Mouse (Mus musculus) 3T3-L1 (cell line): ENCODE results near the gene Sumo2.
"Not testable (repeated sequence)": the region's sequence is repeated elsewhere in the genome, so short reads cannot be mapped to it uniquely, and the experiment has no call there.

Experiments
- DNase-seq: peaks from one replicate; pipeline ENCODE4 v3.0.0-alpha.2; 2015; ENCODE audit warnings: low read depth, low spot score

Sumo2 gene

DNA sequence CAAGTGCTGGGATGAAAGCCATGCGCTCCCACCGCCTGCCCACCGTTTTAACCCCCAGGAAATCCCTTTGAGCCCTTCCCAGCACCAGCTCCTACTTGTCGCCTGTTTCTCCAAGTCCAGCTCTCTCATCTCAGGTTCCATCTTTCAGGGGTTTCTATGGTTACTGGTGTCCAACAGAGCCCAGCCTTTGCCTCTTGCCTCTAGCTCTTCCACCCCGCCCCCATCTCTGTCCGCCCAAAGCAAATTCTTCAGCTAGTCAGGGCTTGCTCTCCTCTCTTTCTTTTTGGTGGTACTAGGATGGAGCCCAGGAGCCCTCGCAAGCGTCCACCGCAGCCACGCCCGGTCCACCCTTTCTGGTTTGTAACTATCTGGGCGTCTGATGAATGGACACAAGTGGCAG lies 50.9 kb downstream of the Sumo2 start:
- DNase-seq = no peak

DNA sequence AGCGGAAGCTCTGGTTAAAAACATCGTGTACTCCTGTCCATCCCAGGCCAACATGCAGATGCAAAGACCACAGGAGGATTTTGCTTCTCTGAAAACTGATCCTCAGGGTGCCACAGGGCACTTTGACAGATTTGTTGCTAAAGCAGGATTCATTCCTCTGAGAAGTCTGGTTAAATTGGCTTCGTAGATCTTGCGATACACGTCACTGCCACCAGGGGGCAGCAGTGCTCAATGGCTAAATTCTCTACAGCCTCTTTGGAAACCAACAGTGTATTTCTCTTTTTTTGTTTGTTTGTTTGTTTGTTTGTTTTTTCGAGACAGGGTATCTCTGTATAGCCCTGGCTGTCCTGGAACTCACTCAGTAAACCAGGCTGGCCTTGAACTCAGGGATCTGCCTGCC lies 52.4 kb downstream of the Sumo2 start:
- DNase-seq = peak; percentile 88

DNA sequence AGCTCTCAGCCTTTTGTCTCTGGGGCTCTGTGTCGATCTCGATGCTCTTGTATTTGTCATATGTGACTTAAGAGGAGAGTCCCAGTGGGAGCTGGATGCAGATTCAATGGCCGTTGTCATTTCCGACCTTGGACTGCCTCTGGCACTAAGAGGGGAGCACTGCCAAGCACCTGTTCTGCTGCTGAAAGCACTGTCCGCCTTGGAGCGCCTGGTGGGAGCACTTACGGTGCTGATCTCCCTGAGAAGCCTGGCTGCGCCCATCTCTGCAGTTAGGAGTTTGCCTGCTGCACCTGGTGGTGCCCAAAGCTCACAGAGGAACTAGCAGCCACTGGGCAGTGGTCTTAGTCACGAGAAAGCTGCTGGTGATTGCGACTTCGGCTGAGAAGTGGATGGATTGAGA lies 52.8 kb downstream of the Sumo2 start:
- no peak for DNase-seq

DNA sequence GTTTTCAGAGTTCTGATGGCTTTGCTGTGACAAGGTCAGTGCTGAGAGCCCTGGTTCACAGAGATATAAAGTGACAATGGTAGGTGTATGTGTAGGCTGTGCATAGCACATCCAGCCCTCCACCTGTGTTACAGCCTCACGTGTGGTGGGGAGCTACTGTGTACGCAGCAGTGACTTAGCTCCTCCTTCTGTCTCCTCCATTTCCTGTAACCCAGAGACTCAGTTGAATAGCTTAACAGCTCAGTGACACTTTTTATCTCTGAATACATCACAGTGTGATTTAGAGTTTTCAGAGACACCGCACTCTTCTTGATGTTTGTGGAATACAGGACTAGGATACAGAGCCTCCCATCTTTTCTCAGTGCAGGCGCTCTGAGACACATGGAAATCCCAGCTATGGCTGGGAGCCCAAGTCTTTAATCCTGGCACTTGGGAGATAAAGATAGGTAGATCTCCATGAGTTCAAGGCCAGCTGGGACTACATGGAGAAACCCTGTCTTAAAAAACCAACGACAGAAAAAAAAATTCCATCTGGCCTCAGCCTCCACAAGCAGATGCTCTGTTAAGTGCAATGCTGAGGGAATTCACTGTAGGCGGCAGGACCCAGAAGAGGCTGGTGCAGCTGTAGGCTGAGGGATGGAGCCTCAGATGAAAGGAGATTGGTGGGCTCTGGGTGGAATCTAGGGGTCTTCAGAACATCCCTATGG lies 54.4 kb downstream of the Sumo2 start:
- DNase-seq = no peak

DNA sequence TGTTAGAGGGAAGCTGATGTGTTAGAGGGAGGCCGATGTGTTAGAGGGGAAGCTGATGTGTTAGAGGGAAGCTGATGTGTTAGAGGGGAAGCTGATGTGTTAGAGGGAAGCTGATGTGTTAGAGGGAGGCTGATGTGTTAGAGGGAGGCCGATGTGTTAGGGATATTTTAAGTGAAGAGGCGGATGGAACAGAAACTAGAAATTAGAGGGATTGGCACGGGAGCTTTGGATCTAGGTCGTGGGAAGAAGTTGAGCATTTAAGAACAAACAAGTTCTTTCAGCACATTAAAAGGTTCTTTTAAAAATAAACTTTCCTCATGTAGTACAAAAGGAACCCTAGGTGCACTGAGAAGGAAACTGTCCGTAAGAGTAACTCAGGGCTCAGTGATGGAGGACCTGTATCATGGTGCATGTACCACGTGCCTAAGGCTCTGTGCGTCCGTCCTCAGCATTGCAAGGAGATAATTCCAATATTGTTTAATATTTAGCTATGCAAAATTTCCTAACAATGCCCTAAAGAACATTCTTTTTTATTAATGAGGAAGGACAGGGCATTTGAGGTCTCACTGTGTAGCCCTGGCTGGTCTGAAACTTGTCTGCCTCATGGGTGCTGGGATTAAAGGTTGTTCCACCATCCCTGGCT lies 57.7 kb downstream of the Sumo2 start:
- no peak for DNase-seq

DNA sequence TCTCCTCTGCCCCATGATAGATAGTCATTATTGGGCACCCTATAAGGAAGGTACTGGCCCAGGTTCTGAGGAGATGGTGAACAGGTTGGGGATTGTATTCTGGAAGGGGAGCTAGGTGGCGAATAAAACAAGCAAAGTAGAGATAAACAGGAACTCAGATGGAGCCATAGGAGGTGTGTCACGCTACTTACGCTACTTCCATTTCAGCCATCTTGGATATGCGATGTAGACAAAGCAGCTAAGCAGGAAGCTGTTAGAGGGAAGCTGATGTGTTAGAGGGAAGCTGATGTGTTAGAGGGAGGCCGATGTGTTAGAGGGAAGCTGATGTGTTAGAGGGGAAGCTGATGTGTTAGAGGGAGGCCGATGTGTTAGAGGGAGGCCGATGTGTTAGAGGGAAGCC lies 58.7 kb downstream of the Sumo2 start:
- not testable (repeated sequence) for DNase-seq

DNA sequence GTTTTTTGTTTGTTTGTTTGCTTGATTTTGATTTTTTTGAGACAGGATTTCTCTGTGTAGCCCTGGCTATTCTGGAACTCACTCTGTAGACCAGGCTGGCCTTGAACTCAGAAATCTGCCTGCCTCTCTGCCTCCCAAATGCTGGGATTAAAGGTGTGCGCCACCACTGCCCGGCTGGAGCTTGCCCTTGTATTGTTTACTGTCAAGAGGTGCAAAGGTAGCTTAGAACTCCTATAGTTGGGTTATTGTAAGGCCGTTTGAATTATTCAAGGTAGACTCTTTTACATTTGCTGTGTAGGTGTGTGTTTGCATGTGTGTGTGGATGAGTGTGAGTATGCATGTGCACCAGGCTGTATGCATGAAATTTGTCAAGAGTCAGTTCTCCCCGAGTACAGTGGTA lies 59.4 kb downstream of the Sumo2 start:
- DNase-seq = not testable (repeated sequence)

DNA sequence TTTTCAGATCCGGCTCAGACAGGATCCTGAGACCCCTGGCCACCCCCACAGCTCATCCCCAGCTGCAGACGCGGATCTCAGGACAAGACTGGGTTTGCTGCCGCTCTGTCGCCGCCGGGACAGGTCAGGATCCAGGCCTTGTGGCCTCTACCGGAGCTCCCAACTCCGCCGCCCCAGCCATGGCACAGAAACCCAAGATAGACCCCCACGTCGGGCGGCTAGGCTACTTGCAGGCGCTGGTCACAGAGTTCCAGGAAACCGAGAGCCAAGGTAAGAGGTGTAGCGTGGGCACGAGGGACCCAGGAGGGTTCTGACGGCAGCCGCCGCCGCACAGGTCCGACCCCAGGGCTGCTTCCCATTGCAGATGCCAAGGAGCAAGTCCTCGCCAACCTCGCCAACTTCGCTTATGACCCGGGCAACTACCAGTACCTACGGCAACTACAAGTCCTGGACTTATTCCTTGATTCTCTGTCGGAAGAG lies 60.3 kb downstream of the Sumo2 start:
- DNase-seq = peak; percentile 26

DNA sequence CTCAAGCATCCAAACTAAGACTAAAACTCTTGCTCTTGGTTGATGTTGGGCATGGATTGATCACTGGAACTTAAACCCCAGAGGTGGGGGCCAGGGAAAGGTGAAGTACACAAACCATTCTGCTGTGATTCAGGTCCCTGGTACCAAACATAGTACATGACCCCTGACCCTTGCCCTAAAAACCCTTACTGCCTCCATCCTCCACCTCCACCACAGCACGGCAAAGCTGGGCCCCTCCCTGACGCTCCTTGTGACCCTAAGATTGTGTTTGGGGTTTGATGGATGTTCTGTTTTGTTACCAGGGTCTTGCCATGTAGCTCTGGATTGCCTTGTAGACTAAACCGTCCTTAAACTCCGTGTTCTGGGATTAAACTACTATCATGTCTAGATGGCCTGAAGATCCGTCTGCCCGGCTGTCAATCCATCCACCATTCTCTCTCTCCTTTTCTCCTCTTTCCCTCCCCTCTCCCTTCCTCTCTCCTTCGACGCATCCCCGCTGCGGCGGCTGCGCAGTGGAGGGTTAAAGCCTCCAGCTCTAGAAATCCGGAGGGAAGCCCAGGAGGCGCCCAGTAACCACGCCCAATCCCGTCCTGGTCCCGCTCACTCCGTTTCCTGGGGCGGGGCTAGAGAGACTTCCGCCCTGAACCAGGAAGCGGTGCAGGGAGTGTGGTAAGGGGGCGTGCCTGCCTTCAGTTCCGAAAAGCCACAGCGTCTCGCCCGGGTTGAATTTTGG lies 60.9 kb downstream of the Sumo2 start, which contains the start of gene Armc7:
TSS of gene Armc7 (plus strand) at position 643 of the 733 bp plus-strand sequence.
- DNase-seq = peak; percentile 99

DNA sequence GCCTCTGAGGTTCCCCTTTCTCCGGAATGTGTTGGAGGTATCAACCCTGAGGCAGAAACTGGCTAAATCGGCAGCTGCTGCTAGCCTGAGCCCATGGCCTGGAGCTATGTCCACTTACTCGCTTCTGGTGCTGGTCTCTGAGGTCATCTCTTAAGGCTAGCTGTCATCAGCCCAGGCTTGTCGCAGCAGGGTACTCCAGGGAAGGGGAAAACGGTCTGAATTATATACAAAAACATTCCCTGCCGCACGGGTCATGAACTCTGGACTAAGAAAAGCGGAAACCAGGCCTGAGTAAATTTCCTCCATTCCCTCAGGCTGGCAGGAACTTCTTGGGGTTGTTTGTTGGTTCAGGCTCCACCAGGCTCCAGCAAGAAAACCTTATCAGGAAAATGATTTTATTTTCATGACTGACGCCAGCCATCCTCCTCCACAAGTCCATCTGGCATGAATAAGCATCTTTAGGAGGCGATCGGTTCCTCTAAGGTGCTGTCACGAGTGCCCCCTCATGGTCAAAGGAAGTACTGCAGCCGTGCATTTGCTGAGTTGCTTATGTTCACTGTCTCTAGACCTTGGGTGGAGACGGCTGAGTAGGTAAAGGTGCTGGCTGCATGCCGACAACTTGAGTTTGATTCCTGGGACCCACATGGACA lies 62.3 kb downstream of the Sumo2 start:
- DNase-seq = peak; percentile 99
